Mouse (Mus musculus) heart, adult 11 months (tissue): Measurements from ENCODE around the gene Acot7.
"Not testable (repeated sequence)": the region's sequence is repeated elsewhere in the genome, so short reads cannot be mapped to it uniquely, and the experiment has no call there.

Source experiments
- DNase-seq: peaks from one replicate; pipeline ENCODE4 v3.0.0; 2022

Gene Acot7

DNA sequence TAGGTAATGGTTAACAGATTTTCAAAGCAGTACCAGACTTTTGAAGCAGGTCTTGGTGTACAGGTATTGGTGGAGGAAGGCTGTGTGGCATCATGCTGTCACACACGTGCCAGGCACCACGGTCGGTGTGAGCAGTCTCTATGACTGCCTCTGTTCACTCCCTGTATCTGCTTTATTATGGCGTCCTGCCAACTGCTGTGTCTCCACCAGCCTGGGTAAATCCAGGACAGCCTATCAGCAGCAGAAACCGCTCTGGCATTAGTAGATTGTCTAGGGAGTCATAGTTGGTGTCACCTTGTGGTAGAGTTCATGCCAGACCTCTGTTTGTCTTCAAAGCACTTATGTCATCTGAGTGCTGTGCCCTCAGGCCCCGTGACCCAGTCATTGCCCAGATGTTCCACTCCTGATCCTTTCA, 34.2 kb downstream of the Acot7 start:
- DNase-seq, result peak; percentile 98

DNA sequence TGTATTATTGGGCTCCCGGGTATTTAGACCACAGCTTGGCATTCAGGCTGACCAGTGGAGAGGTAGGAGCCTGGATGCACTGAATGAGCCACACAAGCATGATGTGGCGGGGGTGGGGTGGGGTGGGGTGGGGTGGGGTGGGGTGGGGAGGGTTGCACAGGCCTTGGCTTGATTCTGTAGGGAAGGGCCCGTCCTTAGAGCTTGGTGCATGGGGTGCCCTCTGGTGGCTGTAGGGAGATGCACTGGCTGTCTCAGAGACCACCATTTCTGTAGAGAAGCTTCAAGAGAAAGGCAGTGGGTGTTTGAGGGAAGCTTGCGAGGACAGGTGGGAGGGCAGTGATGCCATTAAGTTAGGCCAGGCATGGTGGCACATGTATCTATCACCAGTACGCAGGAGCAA, 34.6 kb downstream of the Acot7 start:
- DNase-seq, result no peak

DNA sequence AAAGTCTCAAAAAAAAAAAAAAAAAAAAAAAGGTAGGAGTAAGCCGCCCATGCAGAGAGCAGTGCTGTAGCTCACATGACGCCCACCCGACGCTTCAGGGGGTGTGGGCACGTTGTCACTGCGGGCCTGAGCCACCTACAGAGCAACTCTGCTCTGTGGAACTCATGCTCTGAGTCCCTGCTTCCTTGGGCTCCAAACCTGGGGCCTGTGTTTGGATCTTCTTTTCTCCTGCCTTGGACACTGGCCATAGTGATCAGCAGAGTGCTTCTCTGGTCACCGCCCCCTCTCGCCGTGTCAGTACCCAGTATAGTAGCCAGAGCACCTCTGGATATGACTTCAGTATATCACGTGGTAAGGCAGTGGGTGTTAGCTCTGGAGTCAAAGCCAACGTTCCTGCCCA, 35.0 kb downstream of the Acot7 start:
- peak; percentile 94 for DNase-seq

DNA sequence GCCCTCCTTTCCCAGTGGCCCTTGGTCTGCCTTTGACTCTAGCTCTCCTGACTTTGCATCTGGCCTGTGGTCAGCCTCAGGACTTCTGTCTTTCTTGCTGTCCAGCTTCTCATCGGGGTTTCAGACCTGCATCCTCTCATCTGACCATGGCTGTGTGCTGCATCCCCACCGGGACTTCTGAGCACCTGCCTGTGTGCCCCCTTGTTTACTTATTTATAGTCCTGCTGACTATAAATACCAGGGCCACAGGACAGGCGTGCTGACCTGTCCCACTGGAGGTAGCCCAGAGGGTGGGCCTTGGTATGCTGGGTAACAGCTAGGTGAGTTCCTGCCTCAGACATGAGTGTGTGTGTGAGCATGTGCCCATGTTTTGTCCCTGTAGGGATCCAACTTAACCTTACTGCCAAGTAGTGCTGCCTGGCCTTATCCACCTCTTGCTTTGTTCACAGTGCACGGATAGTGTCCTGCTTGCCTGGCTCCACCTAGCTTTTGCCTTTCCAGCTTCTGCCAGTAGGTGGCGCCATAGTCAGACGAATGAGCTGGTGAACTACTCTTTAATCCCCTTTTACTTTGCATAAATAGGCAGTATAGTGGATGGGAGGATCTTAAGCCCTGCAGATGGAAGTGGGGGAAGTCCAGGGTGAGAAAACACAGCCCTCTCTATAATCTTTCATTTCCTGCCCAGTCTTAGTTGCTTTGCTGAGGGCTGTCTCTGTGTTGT, 36.0 kb downstream of the Acot7 start:
- peak; percentile 98 for DNase-seq

DNA sequence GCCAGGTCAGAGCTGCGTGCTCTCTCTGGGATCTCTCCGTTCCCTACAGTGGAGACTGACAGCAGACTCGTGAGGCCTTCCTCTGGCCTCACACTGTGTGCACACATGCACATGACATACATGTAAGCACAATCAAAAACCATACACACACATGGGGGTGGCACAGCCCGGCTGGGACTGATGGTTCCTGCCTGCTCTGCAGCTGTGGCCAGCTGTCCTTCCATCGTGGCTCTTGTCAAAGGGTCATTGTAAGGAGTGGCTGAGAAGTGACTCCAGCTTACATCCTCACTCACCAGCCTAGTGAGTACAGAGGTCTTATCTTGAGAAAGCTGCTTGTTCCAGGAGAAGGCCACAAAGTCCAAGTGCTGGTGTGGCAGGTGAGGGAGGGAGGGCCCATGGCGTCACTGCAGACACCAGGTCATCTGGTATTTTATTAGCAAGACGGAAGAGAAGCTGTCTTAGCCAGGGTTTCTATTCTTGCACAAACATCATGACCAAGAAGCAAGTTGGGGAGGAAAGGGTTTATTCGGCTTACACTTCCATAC, 37.0 kb downstream of the Acot7 start:
- DNase-seq, result no peak

DNA sequence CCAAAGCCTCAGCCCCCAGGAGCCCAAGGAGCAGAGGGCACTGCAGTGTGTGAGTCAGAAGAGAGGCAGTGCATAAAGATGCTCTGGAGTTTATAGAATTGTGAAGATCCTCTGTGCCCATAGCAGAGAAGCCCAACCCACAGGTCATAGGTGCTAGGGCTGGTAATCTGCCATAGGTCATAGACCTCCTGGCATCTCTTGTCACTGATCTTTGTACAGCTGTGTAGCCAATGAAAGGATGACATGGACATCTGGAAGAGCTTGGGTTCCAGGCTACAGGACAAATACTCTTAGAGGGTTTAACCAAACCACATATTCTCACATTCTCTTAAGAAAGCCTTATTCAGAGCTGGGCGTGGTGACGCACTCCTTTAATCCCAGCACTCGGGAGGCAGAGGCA, 41.7 kb downstream of the Acot7 start:
- DNase-seq, result no peak

DNA sequence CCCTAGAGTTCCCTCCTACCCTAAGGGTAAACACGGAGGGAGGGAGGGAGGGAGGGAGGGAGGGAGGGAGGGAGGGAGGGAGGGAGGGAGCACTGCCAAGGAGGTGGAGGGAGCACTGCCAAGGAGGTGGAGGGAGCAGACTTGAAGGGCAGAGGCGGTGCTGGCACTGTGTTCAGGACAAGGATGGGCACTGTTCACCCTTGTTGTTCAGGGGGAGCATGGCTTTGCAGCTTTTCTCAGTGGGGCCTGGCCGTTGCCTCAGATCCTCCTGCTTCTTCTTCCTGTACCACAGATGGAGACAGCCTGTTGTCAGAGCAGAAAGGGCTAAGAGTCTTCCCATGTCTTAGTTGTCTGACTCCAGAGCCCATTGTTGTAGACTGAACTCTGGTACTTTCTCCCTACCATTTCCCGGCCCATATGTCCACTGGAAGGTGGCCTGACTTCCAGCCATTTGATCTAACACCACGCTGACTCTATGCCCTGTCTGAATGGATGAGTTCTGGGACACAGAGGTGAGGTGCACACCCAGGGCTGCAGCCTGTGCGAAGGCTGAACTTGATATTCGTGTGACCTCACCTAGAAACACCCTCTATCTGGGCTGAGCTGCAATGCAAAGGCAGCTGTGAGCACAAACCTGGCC, 43.0 kb downstream of the Acot7 start:
- no peak for DNase-seq

DNA sequence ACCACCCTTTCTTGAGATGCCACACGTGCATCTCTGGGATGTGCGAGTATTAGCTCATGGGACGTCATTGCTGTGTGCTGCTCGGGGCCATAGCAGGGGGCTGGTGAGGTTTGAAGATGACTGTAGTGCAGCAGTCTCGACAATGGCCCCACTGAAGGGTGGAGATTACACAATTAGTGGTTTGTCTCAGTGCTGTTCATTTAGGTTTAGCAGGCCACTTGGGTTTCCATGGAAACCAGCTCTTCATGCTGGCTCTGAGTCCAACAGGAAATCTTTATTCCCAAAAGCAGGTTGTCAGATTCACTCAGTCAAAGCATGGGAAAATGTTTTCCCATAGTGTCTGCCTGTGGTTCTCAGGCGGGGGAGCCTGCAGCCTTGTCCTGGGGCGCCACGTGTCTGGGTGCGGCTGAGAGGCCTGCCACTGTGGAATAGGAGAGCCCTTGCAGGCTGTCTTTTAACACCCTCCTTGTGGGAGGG, 43.5 kb downstream of the Acot7 start:
- DNase-seq, result peak; percentile 97

DNA sequence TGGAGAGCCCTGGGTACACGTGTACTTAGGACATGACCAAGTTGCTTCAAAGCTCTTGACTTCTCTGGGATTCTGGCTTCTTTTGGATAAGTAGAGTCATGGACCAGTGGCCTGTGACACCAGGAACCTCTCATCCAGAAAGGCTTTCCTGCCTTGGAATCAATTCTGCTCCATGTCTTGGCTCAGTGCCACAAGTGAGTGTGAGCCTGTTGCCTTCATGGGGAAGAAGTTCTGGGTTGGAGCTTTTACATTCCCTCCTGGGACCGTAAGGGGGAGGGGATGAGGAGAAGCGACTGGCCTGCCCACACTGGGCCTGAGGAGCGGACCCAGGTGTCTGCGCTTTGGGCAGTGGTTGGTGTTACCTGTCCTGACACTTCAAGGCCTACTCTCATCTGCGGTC, 44.2 kb downstream of the Acot7 start:
- peak; percentile 86 for DNase-seq

DNA sequence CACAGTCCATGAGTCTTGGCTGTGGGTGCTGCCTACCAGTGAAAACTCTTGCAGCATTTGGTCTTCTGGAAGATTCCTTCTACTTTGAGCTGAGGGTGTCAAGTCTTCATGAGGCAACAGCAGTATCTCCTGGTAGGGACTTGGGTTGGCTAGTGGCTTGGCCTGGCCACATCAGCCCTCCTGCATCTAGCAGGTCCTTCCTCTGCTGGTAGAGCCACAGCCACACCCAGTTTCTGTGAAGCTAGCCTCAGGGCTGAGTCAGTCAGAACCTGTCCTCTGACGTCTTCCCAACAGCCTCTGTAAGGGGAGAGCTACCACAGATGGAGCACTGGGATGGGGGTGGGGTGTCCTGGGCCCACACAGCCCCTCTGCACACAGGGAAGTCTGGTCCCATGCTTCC, 44.6 kb downstream of the Acot7 start:
- DNase-seq, result no peak

DNA sequence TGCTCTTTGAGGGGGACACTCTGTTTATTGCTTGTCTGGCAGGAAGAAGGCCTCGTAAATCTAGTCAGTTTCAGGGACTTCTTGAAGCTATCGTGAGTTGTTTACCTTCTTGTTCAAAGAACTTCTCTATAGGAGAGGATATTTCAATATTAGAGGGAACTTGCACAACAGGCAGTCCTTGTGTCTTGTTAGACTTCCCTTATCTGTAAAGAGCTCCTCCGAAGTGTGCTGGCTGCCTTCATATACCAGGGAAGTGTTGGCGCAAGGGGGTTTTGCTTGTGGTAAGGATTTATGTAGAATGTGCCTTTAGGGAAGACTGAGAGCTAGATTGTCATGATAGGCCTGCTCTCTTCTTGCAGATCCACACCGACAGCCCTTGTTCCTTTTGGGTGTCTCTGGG, 46.2 kb downstream of the Acot7 start:
- no peak for DNase-seq

DNA sequence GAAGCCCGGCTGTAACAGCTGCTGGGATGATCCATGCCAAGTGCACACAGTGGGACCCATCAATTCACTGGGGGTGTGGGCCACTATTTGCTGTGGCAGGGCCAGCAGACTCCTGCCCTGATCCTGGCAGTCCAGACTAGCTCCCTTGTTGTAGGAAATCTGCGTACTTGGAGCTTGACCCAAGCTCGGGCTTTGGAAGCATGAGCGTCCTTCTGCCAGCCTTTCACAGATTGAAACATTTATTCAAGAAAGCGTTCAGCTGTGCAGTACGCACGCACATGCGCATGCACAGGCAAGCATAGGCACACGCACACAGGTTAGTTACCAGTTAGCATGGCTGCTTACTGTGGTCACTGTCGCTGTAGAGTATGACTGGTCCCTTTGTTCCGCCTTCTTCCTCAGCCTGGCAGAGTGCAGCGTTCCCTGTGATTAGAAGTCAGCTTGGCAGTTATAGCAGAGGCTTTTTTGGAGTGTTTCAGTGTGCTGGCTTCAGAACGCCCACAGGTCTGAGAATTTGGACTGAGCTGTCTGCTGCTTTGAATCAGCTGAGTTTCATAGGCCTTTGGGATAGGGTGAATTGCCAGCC, 49.1 kb downstream of the Acot7 start:
- peak; percentile 94 for DNase-seq

DNA sequence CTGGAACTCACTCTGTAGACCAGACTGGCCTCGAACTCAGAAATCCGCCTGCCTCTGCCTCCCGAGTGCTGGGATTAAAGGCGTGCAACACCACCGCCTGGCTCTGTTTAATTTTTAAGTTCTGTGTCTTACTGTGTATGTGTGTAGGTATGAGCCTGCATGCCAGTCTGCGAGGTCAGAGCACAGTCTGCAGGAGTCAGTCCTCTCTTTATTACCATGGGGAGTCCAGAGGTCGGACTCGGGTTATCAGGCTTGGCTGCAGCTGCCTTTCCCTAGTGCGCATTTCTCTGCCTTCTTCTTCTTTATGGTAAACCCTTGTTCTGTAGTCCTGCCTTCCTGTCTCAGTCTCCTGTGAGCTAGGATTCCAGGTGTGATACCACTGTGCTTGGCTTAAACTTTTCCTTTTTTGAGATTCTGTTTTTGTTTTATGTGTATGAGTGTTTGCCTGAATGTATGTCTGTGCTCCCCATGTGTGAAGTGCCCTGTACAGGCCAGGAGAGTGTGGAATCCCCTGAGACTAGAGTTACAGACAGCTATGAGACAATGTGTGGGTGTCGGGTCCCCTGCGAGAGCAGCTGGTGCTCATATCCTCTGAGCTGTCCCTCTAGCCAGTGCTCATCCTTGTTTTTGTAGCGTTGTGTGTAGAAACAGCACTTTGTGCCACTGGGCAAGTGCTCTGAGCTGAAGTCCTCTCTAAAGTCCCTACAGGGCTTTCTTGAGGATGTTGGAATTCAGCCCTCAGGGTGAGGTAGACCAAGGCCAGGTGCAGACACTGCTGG, 50.0 kb downstream of the Acot7 start:
- no peak for DNase-seq

DNA sequence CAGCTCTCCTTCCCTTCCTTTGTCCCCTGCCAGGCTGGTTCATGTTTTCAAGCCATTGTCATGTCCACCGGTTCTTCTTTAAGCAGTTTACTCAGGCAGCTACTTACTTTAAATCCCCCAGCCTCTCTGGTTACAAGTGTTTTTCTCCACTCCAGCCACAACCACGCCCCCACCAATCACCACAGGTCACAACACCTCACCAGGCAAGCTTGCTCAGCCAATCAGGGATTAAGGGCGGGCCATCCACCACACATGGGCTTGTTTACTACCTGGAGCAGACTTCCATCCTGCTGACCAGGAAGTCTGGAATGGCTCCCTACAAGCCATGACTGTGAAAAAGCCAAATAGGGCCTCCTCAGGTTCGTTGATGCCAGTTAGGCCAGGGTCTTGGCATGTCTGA, 52.4 kb downstream of the Acot7 start:
- not testable (repeated sequence) for DNase-seq

DNA sequence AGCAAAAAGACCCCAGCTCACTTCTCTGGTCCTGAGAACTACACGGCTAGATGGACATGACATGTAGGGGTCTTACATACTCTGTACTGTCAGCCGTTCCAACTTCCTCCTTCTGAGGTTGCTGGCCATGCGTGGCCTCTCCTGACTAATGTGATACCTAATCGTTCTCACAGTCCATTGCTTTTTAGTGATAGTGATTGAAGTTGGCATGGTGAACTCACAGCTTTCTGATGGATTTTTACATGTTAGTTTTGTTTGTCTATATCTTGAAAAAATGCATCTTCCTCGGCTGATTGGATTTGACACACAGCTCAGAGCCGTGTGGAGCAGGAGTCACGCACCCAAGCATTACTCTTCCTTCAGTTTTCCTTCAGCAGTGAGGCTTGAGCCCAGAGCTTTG, 53.4 kb downstream of the Acot7 start:
- no peak for DNase-seq

DNA sequence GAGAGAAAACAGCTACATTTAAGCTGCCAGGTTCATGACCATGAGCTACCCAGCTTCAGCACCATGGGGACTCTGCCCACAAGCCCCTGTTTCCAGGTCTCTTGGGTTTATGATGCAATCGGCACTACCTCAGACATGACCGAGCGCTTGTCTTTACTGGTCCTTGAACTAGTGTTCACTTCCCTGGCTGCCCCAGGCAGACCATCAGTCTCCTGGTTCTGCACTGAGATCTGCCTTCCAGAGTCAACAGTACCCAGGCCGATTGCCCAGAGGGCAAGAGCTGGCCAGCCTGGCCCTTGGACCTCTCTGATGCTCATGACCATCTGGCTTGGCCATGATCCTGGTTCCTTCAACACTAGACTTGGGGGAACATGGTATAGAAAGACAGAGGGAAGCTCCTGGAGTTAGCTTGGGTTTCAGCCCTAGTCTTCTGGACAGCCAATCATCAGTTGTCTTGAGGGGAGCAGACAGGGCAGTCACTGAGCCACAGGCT, 54.5 kb downstream of the Acot7 start:
- DNase-seq, result no peak

DNA sequence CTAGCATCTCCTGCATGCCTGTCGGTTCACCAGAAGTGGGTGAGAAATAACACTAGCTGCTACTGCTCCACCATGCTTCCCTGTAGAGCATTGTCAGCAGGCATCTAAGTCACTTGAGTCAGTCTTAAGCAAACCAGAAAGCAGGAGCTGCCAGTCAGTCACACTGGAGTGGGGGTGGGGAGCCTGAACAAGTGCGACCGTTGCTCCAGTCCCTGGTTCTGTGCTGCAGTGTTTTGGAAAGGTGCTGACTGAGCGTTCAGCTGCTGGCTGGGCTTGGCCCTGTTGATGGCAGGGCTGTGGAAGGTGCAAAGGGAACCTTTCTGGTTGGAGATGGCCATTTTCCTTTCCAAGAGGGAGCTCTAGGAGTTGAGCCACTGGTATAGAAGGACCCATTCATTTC, 62.0 kb downstream of the Acot7 start:
- DNase-seq, result no peak

DNA sequence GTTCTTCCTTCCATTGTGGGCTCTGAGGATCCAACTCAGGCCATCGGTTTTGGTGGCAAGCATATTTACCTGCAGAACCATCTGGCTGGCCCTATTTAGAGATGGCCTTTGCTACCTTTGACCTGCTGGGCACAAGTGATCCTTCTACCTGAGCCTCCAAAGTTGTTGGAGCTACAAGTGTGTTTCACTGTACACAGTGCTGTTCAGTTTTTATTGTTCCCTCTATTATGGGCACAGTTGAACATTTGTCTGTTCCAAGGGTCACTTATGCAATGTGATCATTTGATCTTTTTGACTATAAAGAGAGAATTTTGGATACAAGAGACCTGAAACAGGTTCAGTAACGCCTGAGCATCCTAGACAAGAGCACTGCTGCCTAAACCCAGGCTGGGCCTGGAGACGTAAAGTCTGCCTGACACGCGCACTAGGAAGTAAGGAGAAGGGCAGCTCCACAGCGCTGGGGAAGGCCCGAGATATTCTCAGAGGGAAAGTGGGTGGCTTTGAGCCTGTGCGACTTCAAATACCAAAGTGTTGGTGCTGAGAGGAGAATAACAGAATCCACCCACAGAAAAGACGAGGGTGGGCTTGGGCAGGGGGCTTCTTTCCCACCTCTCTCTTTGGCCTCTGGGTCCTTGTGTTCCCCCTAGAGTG, 65.4 kb downstream of the Acot7 start:
- no peak for DNase-seq

DNA sequence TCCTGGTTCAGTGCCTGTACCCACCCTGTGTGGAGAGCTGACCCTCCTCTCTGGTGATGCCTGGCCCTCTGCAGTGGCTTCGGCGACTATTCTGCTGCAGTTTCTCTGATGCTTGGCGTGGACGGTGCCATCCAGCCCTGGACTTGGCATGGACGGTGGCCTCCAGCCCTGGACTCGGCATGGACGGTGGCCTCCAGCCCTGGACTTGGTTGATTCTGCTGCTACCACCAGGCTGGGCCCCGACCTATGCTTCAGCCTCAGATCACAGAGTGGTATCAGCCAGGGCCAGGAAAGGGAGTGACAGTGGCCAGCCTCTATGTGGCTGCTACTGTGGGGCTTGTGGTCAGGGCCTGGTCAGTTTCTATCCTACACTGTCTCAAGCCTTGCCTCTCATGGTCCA, 66.0 kb downstream of the Acot7 start:
- no peak for DNase-seq

DNA sequence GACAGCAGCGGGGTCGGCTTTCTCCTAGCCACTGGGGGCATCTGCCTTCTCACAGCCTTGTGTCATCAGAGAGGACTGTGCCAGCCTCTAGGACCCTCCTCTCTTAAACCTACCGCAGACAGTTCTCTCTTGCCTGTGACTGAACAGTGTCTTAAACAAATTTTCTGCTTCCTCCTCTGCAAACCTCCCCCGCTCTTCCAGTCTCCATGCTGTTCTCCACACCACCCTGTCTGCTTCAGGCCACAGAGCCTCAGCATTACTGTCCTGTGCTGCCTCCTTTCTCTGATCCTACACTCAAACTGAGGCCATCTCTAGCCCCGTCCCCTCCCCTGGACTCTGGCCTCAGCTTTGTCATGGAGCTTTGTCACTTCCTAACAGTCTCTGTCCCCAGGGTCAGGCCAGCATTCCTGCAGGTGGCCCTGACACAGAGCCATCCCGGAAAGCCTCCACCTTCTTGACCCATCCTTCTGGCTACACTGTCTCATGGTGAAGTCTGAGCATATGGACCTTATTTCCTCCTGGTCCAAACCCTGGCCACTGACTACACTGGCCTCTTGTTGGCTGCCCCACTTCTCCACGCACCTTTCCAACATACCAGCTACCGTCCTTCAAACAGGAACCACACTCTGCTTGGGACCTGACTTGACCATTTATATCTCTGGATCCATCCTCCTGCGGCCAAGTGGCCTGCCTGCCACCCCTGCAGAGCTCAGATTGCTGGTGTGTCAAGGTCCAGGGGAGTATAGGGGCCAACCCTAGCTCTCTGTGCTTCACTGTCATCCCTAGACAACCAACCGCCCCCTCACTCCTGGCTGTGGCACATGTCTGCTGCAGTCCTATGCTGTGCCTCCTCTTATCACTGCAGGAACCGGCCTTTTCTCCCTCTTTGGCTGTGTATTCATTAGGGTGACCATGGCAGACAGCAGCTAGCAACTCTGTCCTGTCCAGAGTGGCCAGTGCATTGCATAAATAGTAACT, 66.9 kb downstream of the Acot7 start:
- no peak for DNase-seq

DNA sequence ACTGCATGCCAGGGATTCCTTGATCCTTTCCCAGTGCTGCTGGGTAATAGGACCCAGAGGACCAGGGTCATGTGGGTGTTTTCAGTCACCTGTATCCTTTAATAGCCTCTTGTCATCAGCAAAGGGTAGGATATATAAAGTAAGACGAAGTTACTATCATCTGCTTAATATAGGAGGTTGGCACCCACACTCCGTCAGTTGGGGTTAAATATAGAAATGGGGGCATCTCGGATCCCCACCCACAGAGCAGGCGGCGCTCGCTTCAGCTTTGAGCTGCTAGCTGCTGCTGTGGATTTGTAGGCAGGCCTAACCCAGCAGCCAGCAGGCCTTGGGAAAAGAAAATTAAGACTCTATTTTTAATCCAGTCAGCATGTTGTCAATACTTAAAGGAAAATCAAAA, 68.1 kb downstream of the Acot7 start:
- peak; percentile 96 for DNase-seq
